In the genomic region with DNA sequence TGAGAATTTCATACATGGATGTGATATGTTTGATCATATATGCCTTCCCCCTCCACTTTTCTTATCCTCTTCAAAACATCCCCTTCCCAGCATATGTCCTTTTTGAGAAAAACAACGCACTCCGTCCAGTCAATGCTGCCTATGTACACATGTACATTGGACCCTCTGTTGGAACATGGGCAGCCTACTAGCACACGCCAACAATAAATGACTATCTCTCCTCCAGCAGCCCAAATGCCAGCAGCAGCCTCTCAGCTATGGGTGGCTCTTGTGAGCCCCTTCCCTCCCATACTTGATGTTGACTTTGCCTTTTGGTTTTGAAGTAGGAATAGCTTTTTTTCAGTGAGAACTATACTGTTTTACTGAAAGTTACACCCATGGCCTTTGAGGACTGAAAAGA, we compare ENCODE assay signal across 22 mouse cellular contexts. TPM values are rescaled to one million over a fixed set of nuclear protein-coding genes. Genes with fewer than 3 reads are reported as not detected.
DNase-seq lines count a peak whose midpoint lies in the region; ATAC-seq and TF ChIP-seq lines count a peak whose summit lies in the region.
"Had no signal": no experiment of that assay in that cellular context is flagged by ENCODE, and none has a peak within 500 bp of the region (broad histone marks: within the 10 kb centered on the region; RNA-seq: fewer than 3 reads in every experiment).

No protein-coding gene starts in this region.

- no peak for ATAC-seq in liver, embryonic 11.5 days (replicated peaks; ENCODE audit: low FRiP score)
- peak; percentile 85 for ATAC-seq in liver, embryonic 16.5 days (ENCODE audit: low read depth)
- ATAC-seq in midbrain, embryonic 14.5 days (ENCODE audit: low FRiP score, low TSS enrichment) = no peak
- ATAC-seq: forebrain, embryonic 14.5 days; forebrain, embryonic 16.5 days had no signal

- no peak overlapping the region for H3K4me2 ChIP-seq in liver, embryonic 11.5 days
- H3K4me2 ChIP-seq in liver, embryonic 16.5 days (ENCODE audit: low read depth, low read length) = no peak overlapping the region
- H3K4me2 ChIP-seq in midbrain, embryonic 14.5 days (ENCODE audit: low read length) = no peak overlapping the region
- H3K4me2 ChIP-seq: embryonic facial prominence, embryonic 13.5 days; embryonic facial prominence, embryonic 15.5 days; forebrain, embryonic 12.5 days had no signal

- H3K4me1 ChIP-seq in liver, adult 2 months (ENCODE audit: control insufficient read depth, insufficient read depth, low read length) = peaks cover 13% of the 10 kb centered on the region
- H3K4me1 ChIP-seq in liver, embryonic 11.5 days (replicated peaks; ENCODE audit: control insufficient read depth, insufficient read depth, low read length) = 0 out of 2 replicates have a peak, but pooled peaks cover 2% of the 10 kb centered on the region
- H3K4me1 ChIP-seq in liver, embryonic 16.5 days (ENCODE audit: control insufficient read depth, low read depth, low read length) = no peaks in the 10 kb centered on the region
- no peaks in the 10 kb centered on the region for H3K4me1 ChIP-seq in midbrain, embryonic 14.5 days (ENCODE audit: control insufficient read depth, insufficient read depth, low read length)
- H3K4me1 ChIP-seq: embryonic facial prominence, embryonic 13.5 days; embryonic facial prominence, embryonic 15.5 days; forebrain, embryonic 10.5 days; forebrain, embryonic 12.5 days had no signal

- H3K9ac ChIP-seq in liver, adult 2 months (ENCODE audit: low read depth, low read length) = no peak overlapping the region
- no peak overlapping the region for H3K9ac ChIP-seq in liver, embryonic 11.5 days (ENCODE audit: low read depth, low read length)
- no peak overlapping the region for H3K9ac ChIP-seq in liver, embryonic 16.5 days (ENCODE audit: low read depth, low read length)
- H3K9ac ChIP-seq in midbrain, embryonic 14.5 days (replicated peaks; ENCODE audit: low read length) = no peak overlapping the region
- H3K9ac ChIP-seq: embryonic facial prominence, embryonic 13.5 days; embryonic facial prominence, embryonic 15.5 days; forebrain, embryonic 12.5 days had no signal

- H3K27me3 ChIP-seq in liver, adult 2 months (ENCODE audit: control insufficient read depth, insufficient read depth, low read length) = no peaks in the 10 kb centered on the region
- H3K27me3 ChIP-seq in liver, embryonic 11.5 days (replicated peaks; ENCODE audit: control insufficient read depth, insufficient read depth, low read length) = no peaks in the 10 kb centered on the region
- H3K27me3 ChIP-seq in liver, embryonic 16.5 days (ENCODE audit: control insufficient read depth, insufficient read depth, low read depth, low read length) = no peaks in the 10 kb centered on the region
- H3K27me3 ChIP-seq in midbrain, embryonic 14.5 days (ENCODE audit: control insufficient read depth, insufficient read depth, low read length) = no peaks in the 10 kb centered on the region
- H3K27me3 ChIP-seq: embryonic facial prominence, embryonic 13.5 days; embryonic facial prominence, embryonic 15.5 days; forebrain, embryonic 12.5 days had no signal

- H3K36me3 ChIP-seq in liver, adult 2 months (ENCODE audit: control insufficient read depth, insufficient read depth, low read length) = peaks cover 48% of the 10 kb centered on the region
- H3K36me3 ChIP-seq in liver, embryonic 11.5 days (ENCODE audit: control insufficient read depth, insufficient read depth, low read length) = no peaks in the 10 kb centered on the region
- no peaks in the 10 kb centered on the region for H3K36me3 ChIP-seq in liver, embryonic 16.5 days (ENCODE audit: control insufficient read depth, insufficient read depth)
- H3K36me3 ChIP-seq in midbrain, embryonic 14.5 days (ENCODE audit: control insufficient read depth, insufficient read depth, low read length) = peaks cover 21% of the 10 kb centered on the region
- H3K36me3 ChIP-seq: forebrain, embryonic 12.5 days had no signal

- H3K79me2 ChIP-seq in liver, adult 2 months (ENCODE audit: control insufficient read depth, insufficient read depth, low read length) = no peaks in the 10 kb centered on the region

- 19% methylated on average over 3 of the region's 3 CpGs for WGBS in liver, adult 2 months
- 83% methylated on average over 3 of the region's 3 CpGs for whole genome bisulfite sequencing in liver, embryonic 11.5 days
- 79% methylated on average over 3 of the region's 3 CpGs for WGBS in liver, embryonic 16.5 days (ENCODE audit: insufficient replicate concordance)
- WGBS in midbrain, embryonic 14.5 days = 97% methylated on average over 3 of the region's 3 CpGs

- no peak overlapping the region for H3K4me3 ChIP-seq in liver, adult 2 months (ENCODE audit: insufficient read depth, low read depth, low read length)
- no peak overlapping the region for H3K4me3 ChIP-seq in liver, embryonic 11.5 days (ENCODE audit: low read depth, low read length)
- H3K4me3 ChIP-seq in liver, embryonic 16.5 days (ENCODE audit: low read depth, low read length) = no peak overlapping the region
- H3K4me3 ChIP-seq in midbrain, embryonic 14.5 days (replicated peaks; ENCODE audit: low read depth, low read length) = no peak overlapping the region
- H3K4me3 ChIP-seq: embryonic facial prominence, embryonic 13.5 days; embryonic facial prominence, embryonic 15.5 days; erythroblast, embryonic 14.5 days; forebrain, embryonic 10.5 days; forebrain, embryonic 12.5 days had no signal

- H3K9me3 ChIP-seq in liver, embryonic 11.5 days (ENCODE audit: control insufficient read depth, low read length) = no peaks in the 10 kb centered on the region
- no peaks in the 10 kb centered on the region for H3K9me3 ChIP-seq in liver, embryonic 16.5 days (replicated peaks; ENCODE audit: control insufficient read depth, low read length)
- no peaks in the 10 kb centered on the region for H3K9me3 ChIP-seq in midbrain, embryonic 14.5 days (ENCODE audit: control insufficient read depth, low read length)
- H3K9me3 ChIP-seq: embryonic facial prominence, embryonic 13.5 days; embryonic facial prominence, embryonic 15.5 days; forebrain, embryonic 10.5 days; forebrain, embryonic 12.5 days had no signal

- TF ChIP-seq POLR2A in liver, adult 2 months (IDR thresholded peaks at IDR 0.05; ENCODE audit: extremely low read depth, insufficient read depth, low read length) = no peak

- DNase-seq in liver, adult 2 months (ENCODE audit: extremely low read depth, low read depth, low spot score) = peak; percentile 81
- DNase-seq in liver, embryonic 11.5 days (ENCODE audit: low spot score) = no peak
- DNase-seq in liver = no peak
- DNase-seq in midbrain, embryonic 14.5 days = no peak
- DNase-seq: adrenal gland, adult 2 months; adrenal gland, postnatal 10 days; adrenal gland, postnatal 25 days; cerebellum, adult 11 months; cerebellum, adult 18-20 months; cerebellum, adult 8-10 months; cerebellum, adult 9-11 months; cerebellum, postnatal 14 days; cerebellum, postnatal 36 days; embryo, embryonic 11 days had no signal

- TF ChIP-seq CTCF in liver, adult 2 months (IDR thresholded peaks at IDR 0.05; ENCODE audit: low read depth, low read length) = no peak

- no peak overlapping the region for H3K27ac ChIP-seq in liver, adult 2 months (replicated peaks; ENCODE audit: insufficient read depth, low read depth, low read length)
- H3K27ac ChIP-seq in liver, embryonic 11.5 days (ENCODE audit: low read depth, low read length) = no peak overlapping the region
- H3K27ac ChIP-seq in liver, embryonic 16.5 days (ENCODE audit: low read length) = peak overlapping the region; percentile 26; the same call in 1 of the 2 replicates
- no peak overlapping the region for H3K27ac ChIP-seq in midbrain, embryonic 14.5 days (replicated peaks; ENCODE audit: low read depth, low read length)
- H3K27ac ChIP-seq: embryonic facial prominence, embryonic 13.5 days; embryonic facial prominence, embryonic 15.5 days; forebrain, embryonic 10.5 days; forebrain, embryonic 12.5 days had no signal

RNA-seq across cellular contexts. Expression of gene Chp1, which starts 34.1 kb away (rescaled TPM):
- 165 and 178 TPM in 2 replicates for total RNA-seq in liver, adult 2 months (2014; rRNA removed)
- polyA plus RNA-seq in liver, adult 2 months (2012; rRNA removed) = 176 and 216 TPM in 2 replicates
- 40.1 and 42.2 TPM in 2 replicates for polyA plus RNA-seq in liver, embryonic 11.5 days (2014; fragmentation: Nextera tagmentation; extraction: Ambion mirVana)
- 68.8 and 69.6 TPM in 2 replicates for polyA plus RNA-seq in liver, embryonic 16.5 days (2015; fragmentation: Nextera tagmentation; extraction: Ambion mirVana)
- 42.8 and 57.4 TPM in 2 replicates for polyA plus RNA-seq in midbrain, embryonic 14.5 days (2014; fragmentation: Nextera tagmentation; extraction: Ambion mirVana)

RNA-seq across cellular contexts. Expression of gene Exd1, which starts 34.1 kb away (rescaled TPM):
- 0.83 and 0.87 TPM in 2 replicates for total RNA-seq in liver, adult 2 months (2014; rRNA removed)
- polyA plus RNA-seq in liver, adult 2 months (2012; rRNA removed) = 0.66 and 0.87 TPM in 2 replicates
- 0.25 and 0.29 TPM in 2 replicates for polyA plus RNA-seq in liver, embryonic 11.5 days (2014; fragmentation: Nextera tagmentation; extraction: Ambion mirVana)
- 0.14 and 0.34 TPM in 2 replicates for polyA plus RNA-seq in liver, embryonic 16.5 days (2015; fragmentation: Nextera tagmentation; extraction: Ambion mirVana)
- polyA plus RNA-seq in midbrain, embryonic 14.5 days (2014; fragmentation: Nextera tagmentation; extraction: Ambion mirVana) = 0.24 and 0.50 TPM in 2 replicates
- polyA plus RNA-seq: erythroblast, embryonic 14.5 days had no signal

RNA-seq across cellular contexts. Expression of gene Nusap1, which starts 36.5 kb away (rescaled TPM):
- 0.46 and 1.4 TPM in 2 replicates for total RNA-seq in liver, adult 2 months (2014; rRNA removed)
- polyA plus RNA-seq in liver, adult 2 months (2012; rRNA removed) = 0.06 and 0.07 TPM in 2 replicates
- polyA plus RNA-seq in liver, embryonic 11.5 days (2014; fragmentation: Nextera tagmentation; extraction: Ambion mirVana) = 76.5 and 88.3 TPM in 2 replicates
- 101 and 110 TPM in 2 replicates for polyA plus RNA-seq in liver, embryonic 16.5 days (2015; fragmentation: Nextera tagmentation; extraction: Ambion mirVana)
- polyA plus RNA-seq in midbrain, embryonic 14.5 days (2014; fragmentation: Nextera tagmentation; extraction: Ambion mirVana) = 11.0 and 19.4 TPM in 2 replicates

RNA-seq across cellular contexts. Expression of gene Oip5, which starts 36.7 kb away (rescaled TPM):
- 0.92 and 0.94 TPM in 2 replicates for total RNA-seq in liver, adult 2 months (2014; rRNA removed)
- 0.37 and 0.69 TPM in 2 replicates for polyA plus RNA-seq in liver, adult 2 months (2012; rRNA removed)
- 42.0 and 47.7 TPM in 2 replicates for polyA plus RNA-seq in liver, embryonic 11.5 days (2014; fragmentation: Nextera tagmentation; extraction: Ambion mirVana)
- 36.1 and 41.4 TPM in 2 replicates for polyA plus RNA-seq in liver, embryonic 16.5 days (2015; fragmentation: Nextera tagmentation; extraction: Ambion mirVana)
- polyA plus RNA-seq in midbrain, embryonic 14.5 days (2014; fragmentation: Nextera tagmentation; extraction: Ambion mirVana) = 4.2 and 6.2 TPM in 2 replicates

Comparison
In these comparisons a context has a peak if more than half of its experiments do, and no peak if none do; other contexts are left out.
1. RNA of gene Nusap1, which starts 36.5 kb away (polyA plus RNA-seq): 101 to 110 TPM in liver, embryonic 16.5 days, 76.5 to 88.3 TPM in liver, embryonic 11.5 days and 11.0 to 19.4 TPM in midbrain, embryonic 14.5 days; 0.06 to 0.07 TPM in liver, adult 2 months; every median in the first group is over 10 times any median in the second.